Mouse (Mus musculus): ENCODE results near the gene Zfp592. TPM values are rescaled to one million over a fixed set of nuclear protein-coding genes. Genes with fewer than 3 reads are reported as not detected.
A peak's percentile ranks its signal among the peaks of the same experiment; 100 is the strongest.

Gene Zfp592
- polyA plus RNA-seq, 1 experiment from 2014 or later = 4.2 TPM

DNA sequence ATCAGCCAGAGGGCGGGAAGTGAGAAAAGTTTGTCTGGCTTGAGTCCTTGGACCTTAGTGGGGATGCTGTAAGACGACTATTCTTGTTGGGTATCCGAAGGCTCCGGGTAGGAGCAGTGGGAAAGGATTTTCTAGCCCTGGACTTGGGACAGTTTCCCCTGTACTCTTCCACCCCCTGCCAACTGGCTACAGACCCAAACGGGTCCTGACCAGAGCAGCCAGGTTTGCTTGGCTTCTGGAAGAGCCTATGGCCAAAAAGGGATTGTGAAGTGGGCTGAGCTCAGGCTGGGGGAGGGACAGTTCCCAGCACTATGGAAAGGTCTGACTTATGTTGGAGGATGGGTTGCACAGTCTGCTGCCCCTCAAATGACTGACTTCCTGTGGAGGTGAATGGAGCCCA lies 65.9 kb downstream of the Zfp592 start:
- WGBS = 48% methylated on average over 5 of the region's 5 CpGs
- H3K4me2 ChIP-seq (replicated peaks; ENCODE audit: low read depth) = no peak overlapping the region; the same call in 1 of the 2 replicates
- H3K27me3 ChIP-seq (replicated peaks; ENCODE audit: control insufficient read depth, insufficient read depth, low read length) = no peaks in the 10 kb centered on the region
- H3K9me3 ChIP-seq (ENCODE audit: control insufficient read depth) = no peaks in the 10 kb centered on the region
- H3K9ac ChIP-seq (ENCODE audit: low read depth, low read length) = no peak overlapping the region; the same call in 1 of the 2 replicates
- peaks cover 9% of the 10 kb centered on the region; the same call in 1 of the 2 replicates for H3K4me1 ChIP-seq (replicated peaks; ENCODE audit: control insufficient read depth, insufficient read depth, low read length)
- ATAC-seq = no peak
- no peaks in the 10 kb centered on the region for H3K36me3 ChIP-seq (ENCODE audit: control insufficient read depth, insufficient read depth)
- TF ChIP-seq CTCF (IDR thresholded peaks at IDR 0.05; ENCODE audit: low read depth) = no peak
- H3K4me3 ChIP-seq (ENCODE audit: low read depth, low read length) = no peak overlapping the region
- H3K27ac ChIP-seq (ENCODE audit: low read depth, low read length) = no peak overlapping the region

DNA sequence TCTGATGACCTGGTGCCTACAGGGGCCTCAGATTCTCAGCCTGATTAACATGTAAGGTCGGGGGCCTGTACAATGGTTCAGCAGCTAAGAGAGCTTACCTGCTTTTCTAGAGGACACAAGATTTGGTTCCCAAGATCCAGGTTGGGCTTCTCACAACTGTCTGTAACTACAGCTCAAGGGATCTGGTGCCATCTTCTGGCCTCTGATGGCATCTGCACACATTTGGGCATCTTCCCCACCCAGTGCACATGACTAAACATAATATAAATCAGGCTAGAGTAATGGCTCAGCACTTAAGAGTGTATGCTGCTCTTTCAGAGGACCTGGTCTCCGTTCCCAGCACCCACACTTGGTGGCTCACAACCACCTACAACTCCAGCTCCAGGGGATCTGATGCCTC lies 67.4 kb downstream of the Zfp592 start:
- no peaks in the 10 kb centered on the region for H3K36me3 ChIP-seq (ENCODE audit: control insufficient read depth, insufficient read depth)
- no peaks in the 10 kb centered on the region for H3K27me3 ChIP-seq (replicated peaks; ENCODE audit: control insufficient read depth, insufficient read depth, low read length)
- ATAC-seq = peak; percentile 39
- WGBS = 81% methylated on average over 2 of the region's 2 CpGs
- peaks cover 9% of the 10 kb centered on the region; the same call in 1 of the 2 replicates for H3K4me1 ChIP-seq (replicated peaks; ENCODE audit: control insufficient read depth, insufficient read depth, low read length)
- no peak overlapping the region for H3K4me3 ChIP-seq (ENCODE audit: low read depth, low read length)
- H3K9ac ChIP-seq (ENCODE audit: low read depth, low read length) = no peak overlapping the region
- H3K27ac ChIP-seq (ENCODE audit: low read depth, low read length) = no peak overlapping the region
- peak; percentile 84 for TF ChIP-seq CTCF (IDR thresholded peaks at IDR 0.05; ENCODE audit: low read depth)
- H3K4me2 ChIP-seq (replicated peaks; ENCODE audit: low read depth) = no peak overlapping the region
- no peaks in the 10 kb centered on the region for H3K9me3 ChIP-seq (ENCODE audit: control insufficient read depth)

GRCm38 (mm10) chr7:81061936-81062335 lies 68.5 kb downstream of the Zfp592 start:
- Histone ChIP-seq H3K4me3 (ENCODE audit: low read depth, low read length) (no peak overlapping the region), H3K4me1 (replicated peaks; ENCODE audit: control insufficient read depth, insufficient read depth, low read length) (peaks cover 9% of the 10 kb centered on the region; the same call in 1 of the 2 replicates), H3K4me2 (replicated peaks; ENCODE audit: low read depth) (no peak overlapping the region), H3K27ac (ENCODE audit: low read depth, low read length) (no peak overlapping the region), H3K27me3 (replicated peaks; ENCODE audit: control insufficient read depth, insufficient read depth, low read length) (no peaks in the 10 kb centered on the region), H3K36me3 (ENCODE audit: control insufficient read depth, insufficient read depth) (no peaks in the 10 kb centered on the region), H3K9me3 (ENCODE audit: control insufficient read depth) (no peaks in the 10 kb centered on the region), H3K9ac (ENCODE audit: low read depth, low read length) (no peak overlapping the region)
- 86% methylated on average over 11 of the region's 11 CpGs for WGBS
- no peak for TF ChIP-seq CTCF (IDR thresholded peaks at IDR 0.05; ENCODE audit: low read depth)
- ATAC-seq = no peak

DNA sequence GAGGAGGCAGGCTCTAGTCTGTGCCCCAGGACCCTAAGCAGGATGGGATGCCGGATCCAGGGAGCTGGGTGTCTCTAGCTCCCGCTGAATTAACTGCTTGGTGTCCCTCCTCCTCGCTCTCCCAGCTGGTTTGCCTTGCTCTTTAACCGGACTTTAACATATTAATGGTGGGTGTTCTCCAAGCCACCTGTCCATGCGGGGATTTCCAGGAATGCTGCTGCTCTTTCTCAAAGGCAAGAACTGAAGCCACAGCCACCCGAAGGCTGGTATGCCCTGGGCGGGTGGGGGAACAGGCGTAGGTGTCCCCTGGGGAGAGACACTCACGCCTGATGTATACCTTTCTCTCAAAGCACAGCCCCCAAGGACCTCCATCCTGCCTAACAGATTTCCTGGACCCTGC lies 69.9 kb downstream of the Zfp592 start:
- H3K9ac ChIP-seq (ENCODE audit: low read depth, low read length) = no peak overlapping the region
- 77% methylated on average over 9 of the region's 9 CpGs for WGBS
- H3K9me3 ChIP-seq (ENCODE audit: control insufficient read depth) = no peaks in the 10 kb centered on the region
- H3K36me3 ChIP-seq (ENCODE audit: control insufficient read depth, insufficient read depth) = no peaks in the 10 kb centered on the region
- no peak overlapping the region for H3K27ac ChIP-seq (ENCODE audit: low read depth, low read length)
- H3K4me2 ChIP-seq (replicated peaks; ENCODE audit: low read depth) = no peak overlapping the region
- no peak; the same call in 1 of the 2 replicates for ATAC-seq
- H3K27me3 ChIP-seq (replicated peaks; ENCODE audit: control insufficient read depth, insufficient read depth, low read length) = no peaks in the 10 kb centered on the region
- H3K4me1 ChIP-seq (replicated peaks; ENCODE audit: control insufficient read depth, insufficient read depth, low read length) = no peaks in the 10 kb centered on the region; the same call in 1 of the 2 replicates
- H3K4me3 ChIP-seq (ENCODE audit: low read depth, low read length) = no peak overlapping the region
- no peak for TF ChIP-seq CTCF (IDR thresholded peaks at IDR 0.05; ENCODE audit: low read depth)

DNA sequence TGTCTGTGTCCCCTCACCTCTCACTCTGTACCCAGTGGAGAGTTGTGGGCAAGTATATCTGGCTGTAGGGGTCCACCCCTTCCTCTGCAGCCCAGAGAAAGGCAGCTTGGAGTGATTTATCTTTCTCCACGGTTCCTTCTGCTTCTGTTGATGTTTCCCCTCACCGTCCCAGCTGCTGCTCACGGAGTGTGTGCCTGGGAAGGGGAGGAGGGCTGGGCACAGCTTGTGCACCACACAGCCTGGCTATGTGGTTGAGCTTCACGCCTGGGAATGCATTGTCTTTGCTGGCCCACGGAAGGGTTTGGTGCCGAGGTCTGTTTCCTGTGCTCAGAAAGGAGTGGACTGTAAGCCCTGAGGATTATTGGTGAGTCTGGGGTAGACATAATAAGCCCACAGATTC lies 73.2 kb downstream of the Zfp592 start:
- no peaks in the 10 kb centered on the region for H3K4me1 ChIP-seq (replicated peaks; ENCODE audit: control insufficient read depth, insufficient read depth, low read length)
- no peak overlapping the region for H3K9ac ChIP-seq (ENCODE audit: low read depth, low read length)
- H3K9me3 ChIP-seq (ENCODE audit: control insufficient read depth) = no peaks in the 10 kb centered on the region
- no peaks in the 10 kb centered on the region for H3K27me3 ChIP-seq (replicated peaks; ENCODE audit: control insufficient read depth, insufficient read depth, low read length)
- H3K4me3 ChIP-seq (ENCODE audit: low read depth, low read length) = no peak overlapping the region
- no peak for ATAC-seq
- TF ChIP-seq CTCF (IDR thresholded peaks at IDR 0.05; ENCODE audit: low read depth) = no peak
- no peaks in the 10 kb centered on the region for H3K36me3 ChIP-seq (ENCODE audit: control insufficient read depth, insufficient read depth)
- H3K4me2 ChIP-seq (replicated peaks; ENCODE audit: low read depth) = no peak overlapping the region
- 39% methylated on average over 6 of the region's 6 CpGs for WGBS
- no peak overlapping the region for H3K27ac ChIP-seq (ENCODE audit: low read depth, low read length)

DNA sequence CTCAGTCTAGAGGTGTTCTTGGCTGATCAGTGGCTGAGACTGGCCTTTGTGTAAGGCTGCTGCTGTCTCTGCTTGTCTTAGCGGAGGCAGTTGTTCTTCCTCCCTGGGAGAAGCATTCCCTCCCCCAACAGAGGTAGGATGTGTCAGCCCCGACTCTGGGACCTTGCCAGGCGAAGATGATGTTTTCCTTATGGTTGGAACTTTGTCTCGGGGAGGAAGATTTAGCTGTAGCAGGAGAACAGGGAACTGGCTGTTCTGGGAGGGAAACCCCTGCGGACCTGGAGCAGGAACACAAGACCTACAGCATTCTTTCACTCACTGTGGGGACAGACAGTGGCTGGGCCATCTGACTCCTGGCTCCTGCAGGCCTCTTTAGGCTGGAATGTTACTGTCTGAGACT lies 79.0 kb downstream of the Zfp592 start:
- Histone ChIP-seq H3K36me3 (ENCODE audit: control insufficient read depth, insufficient read depth) (no peaks in the 10 kb centered on the region), H3K27ac (ENCODE audit: low read depth, low read length) (no peak overlapping the region), H3K4me2 (replicated peaks; ENCODE audit: low read depth) (no peak overlapping the region), H3K4me3 (ENCODE audit: low read depth, low read length) (no peak overlapping the region), H3K9me3 (ENCODE audit: control insufficient read depth) (no peaks in the 10 kb centered on the region), H3K4me1 (replicated peaks; ENCODE audit: control insufficient read depth, insufficient read depth, low read length) (peaks cover 8% of the 10 kb centered on the region; the same call in 1 of the 2 replicates), H3K9ac (ENCODE audit: low read depth, low read length) (no peak overlapping the region), H3K27me3 (replicated peaks; ENCODE audit: control insufficient read depth, insufficient read depth, low read length) (no peaks in the 10 kb centered on the region)
- WGBS = 44% methylated on average over 5 of the region's 5 CpGs
- ATAC-seq = no peak
- TF ChIP-seq CTCF (IDR thresholded peaks at IDR 0.05; ENCODE audit: low read depth) = no peak

DNA sequence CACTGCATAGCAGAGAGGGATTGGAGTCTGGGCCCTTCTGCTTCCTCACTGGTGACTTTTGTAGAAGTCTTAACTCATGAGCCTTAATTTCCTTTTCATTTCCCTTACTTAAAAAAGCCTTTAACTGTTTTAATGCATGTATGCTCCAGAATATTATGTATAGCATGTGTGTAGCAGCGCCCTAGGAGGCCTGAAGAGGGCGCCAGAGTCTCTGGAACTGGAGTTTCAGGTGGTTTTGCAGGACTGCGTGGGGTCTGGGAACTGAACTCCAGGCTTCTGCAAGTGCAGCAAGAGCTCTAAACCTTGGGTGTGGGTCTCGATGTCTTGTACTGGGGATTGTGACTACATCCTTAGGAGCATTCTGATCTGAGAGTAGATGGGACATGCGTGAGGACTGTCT lies 79.8 kb downstream of the Zfp592 start:
- no peak for ATAC-seq
- no peak overlapping the region for H3K27ac ChIP-seq (ENCODE audit: low read depth, low read length)
- peak; percentile 57 for TF ChIP-seq CTCF (IDR thresholded peaks at IDR 0.05; ENCODE audit: low read depth)
- H3K9me3 ChIP-seq (ENCODE audit: control insufficient read depth) = no peaks in the 10 kb centered on the region
- H3K4me3 ChIP-seq (ENCODE audit: low read depth, low read length) = no peak overlapping the region
- peaks cover 8% of the 10 kb centered on the region; the same call in 1 of the 2 replicates for H3K4me1 ChIP-seq (replicated peaks; ENCODE audit: control insufficient read depth, insufficient read depth, low read length)
- 87% methylated on average over 5 of the region's 5 CpGs for WGBS
- no peak overlapping the region for H3K9ac ChIP-seq (ENCODE audit: low read depth, low read length)
- no peaks in the 10 kb centered on the region for H3K36me3 ChIP-seq (ENCODE audit: control insufficient read depth, insufficient read depth)
- no peaks in the 10 kb centered on the region for H3K27me3 ChIP-seq (replicated peaks; ENCODE audit: control insufficient read depth, insufficient read depth, low read length)
- no peak overlapping the region for H3K4me2 ChIP-seq (replicated peaks; ENCODE audit: low read depth)

All from intestine, postnatal 0 days (tissue).